8 mouse cellular contexts compared by ENCODE assay signal in the genomic region with DNA sequence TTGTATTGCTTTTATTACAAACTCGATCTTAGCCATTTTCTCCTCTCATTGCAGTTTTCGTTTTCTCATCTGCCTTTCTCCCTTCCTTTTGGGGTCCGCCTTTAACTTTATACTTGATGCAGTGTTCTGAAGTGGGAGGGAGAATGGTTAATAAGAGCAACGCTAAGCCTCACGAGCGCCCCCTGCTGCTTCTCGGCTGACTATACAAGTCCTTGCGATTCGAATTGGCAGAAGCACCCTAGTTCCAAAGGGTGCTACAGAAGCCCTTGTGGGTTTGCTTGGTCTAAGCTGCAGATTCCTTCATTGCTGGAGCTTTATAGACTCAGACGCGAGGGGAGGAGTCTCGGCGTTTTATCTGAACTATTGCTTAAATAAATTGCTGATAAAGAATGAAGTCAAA. TPM values are rescaled to one million over a fixed set of nuclear protein-coding genes. Genes with fewer than 3 reads are reported as not detected.
DNase-seq lines count a peak whose midpoint lies in the region; ATAC-seq and TF ChIP-seq lines count a peak whose summit lies in the region.
"Had no signal": no experiment of that assay in that cellular context is flagged by ENCODE, and none has a peak within 500 bp of the region (broad histone marks: within the 10 kb centered on the region; RNA-seq: fewer than 3 reads in every experiment).

No protein-coding gene starts in this region.

- peak; percentile 56; the same call in 1 of the 2 replicates for TF ChIP-seq CTCF in cerebellum, adult 2 months (IDR thresholded peaks at IDR 0.05; ENCODE audit: borderline replicate concordance, insufficient read depth, low read depth, low read length)

- H3K4me1 ChIP-seq in cerebellum, adult 2 months (ENCODE audit: control insufficient read depth, insufficient read depth, low read length), result no peaks in the 10 kb centered on the region
- H3K4me1 ChIP-seq in lung, embryonic 15.5 days, result 0 out of 2 replicates have a peak, but pooled peaks cover 3% of the 10 kb centered on the region

- H3K9ac ChIP-seq in lung, embryonic 15.5 days, result no peak overlapping the region

- H3K4me2 ChIP-seq in lung, embryonic 15.5 days, result no peak overlapping the region

- H3K27me3 ChIP-seq in cerebellum, adult 2 months (ENCODE audit: control insufficient read depth, insufficient read depth, low read length), result no peaks in the 10 kb centered on the region
- H3K27me3 ChIP-seq in lung, embryonic 15.5 days, result no peaks in the 10 kb centered on the region

- H3K4me3 ChIP-seq in cerebellum, adult 2 months (replicated peaks; ENCODE audit: insufficient read depth, low read depth, low read length), result no peak overlapping the region
- H3K4me3 ChIP-seq in lung, embryonic 15.5 days, result no peak overlapping the region

- ATAC-seq in lung, embryonic 15.5 days (ENCODE audit: borderline replicate concordance, extremely low read depth, low FRiP score, low TSS enrichment), result peak; percentile 69; the same call in 1 of the 2 replicates

- no peak overlapping the region for H3K27ac ChIP-seq in cerebellum, adult 2 months (ENCODE audit: insufficient read depth, low read length)
- no peak overlapping the region for H3K27ac ChIP-seq in lung, embryonic 15.5 days

- DNase-seq in A20 (ENCODE audit: low read depth, low spot score) (peak; percentile 74), ES-CJ7 (ENCODE audit: low read depth, low spot score) (peak; percentile 76)
- peak; percentile 25 to 44 for DNase-seq in cerebellum, adult 2 months
- DNase-seq in gastrocnemius, postnatal 10 days, result peak; percentile 83
- peak; percentile 85 for DNase-seq in kidney, postnatal 4 days
- peak; percentile 46 for DNase-seq in skeletal muscle tissue, adult 2 months (ENCODE audit: low read depth, low spot score)

- H3K36me3 ChIP-seq in lung, embryonic 15.5 days, result no peaks in the 10 kb centered on the region

- H3K9me3 ChIP-seq in lung, embryonic 15.5 days, result no peaks in the 10 kb centered on the region

- TF ChIP-seq POLR2A in cerebellum, adult 2 months (IDR thresholded peaks at IDR 0.05; ENCODE audit: borderline replicate concordance, insufficient read depth, low read length), result no peak

- 8% methylated on average over 13 of the region's 13 CpGs for WGBS in cerebellum, adult 2 months
- WGBS in lung, embryonic 15.5 days, result 10% methylated on average over 13 of the region's 13 CpGs

RNA-seq across cellular contexts. Expression of gene Helt, which starts 12.9 kb away (rescaled TPM):
- polyA plus RNA-seq in cerebellum, adult 2 months (2012; rRNA removed), result not detected in 2 replicates
- total RNA-seq in gastrocnemius, postnatal 10 days (2021), result 1 to 10 TPM in 1 of 2 experiments, under 1 TPM in 1; 0.45 to 1.1 TPM
- polyA plus RNA-seq in lung, embryonic 15.5 days (2015; fragmentation: Nextera tagmentation; extraction: Ambion mirVana), result not detected in 2 replicates
- polyA plus RNA-seq: heart, embryonic 16.5 days had no signal

Comparison
In these comparisons a context has a peak if more than half of its experiments do, and no peak if none do; other contexts are left out.
1. DNase-seq: peak in every context shown above with its lines; median percentile 85 in kidney, postnatal 4 days; 83 in gastrocnemius, postnatal 10 days; 76 in ES-CJ7; 74 in A20; 46 in skeletal muscle tissue, adult 2 months; 34 in cerebellum, adult 2 months.